Mouse (Mus musculus): ENCODE measurements around the gene 1700007K13Rik. TPM values are rescaled to one million over a fixed set of nuclear protein-coding genes. Genes with fewer than 3 reads are reported as not detected.
"Not testable (repeated sequence)": the region's sequence is repeated elsewhere in the genome, so short reads cannot be mapped to it uniquely, and the experiment has no call there.

Gene 1700007K13Rik
- total RNA-seq, 2 experiments from 2014 or later = not detected

DNA sequence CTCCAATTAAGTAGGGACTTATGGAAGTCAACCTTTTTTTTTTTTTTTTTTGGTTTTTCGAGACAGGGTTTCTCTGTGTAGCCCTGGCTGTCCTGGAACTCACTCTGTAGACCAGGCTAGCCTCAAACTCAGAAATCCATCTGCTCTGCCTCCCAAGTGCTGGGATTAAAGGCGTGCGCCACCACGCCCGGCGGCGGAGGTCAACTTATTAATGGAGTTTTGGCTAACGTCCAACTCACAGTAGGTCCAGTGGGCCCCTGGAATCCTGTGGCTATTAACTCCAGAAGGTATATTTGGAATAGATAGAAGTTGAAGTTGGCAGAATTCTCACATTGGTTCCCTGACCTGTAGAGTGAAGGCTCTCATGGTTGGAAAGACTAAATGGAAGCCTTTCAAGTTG is 5.9 kb upstream of the 1700007K13Rik start:
- ATAC-seq (replicated peaks; ENCODE audit: poor library complexity, severe bottlenecking) = not testable (repeated sequence)

GRCm38 (mm10) chr2:28470591-28470990 is 4.5 kb upstream of the 1700007K13Rik start:
- ATAC-seq (replicated peaks; ENCODE audit: poor library complexity, severe bottlenecking) = no peak

DNA sequence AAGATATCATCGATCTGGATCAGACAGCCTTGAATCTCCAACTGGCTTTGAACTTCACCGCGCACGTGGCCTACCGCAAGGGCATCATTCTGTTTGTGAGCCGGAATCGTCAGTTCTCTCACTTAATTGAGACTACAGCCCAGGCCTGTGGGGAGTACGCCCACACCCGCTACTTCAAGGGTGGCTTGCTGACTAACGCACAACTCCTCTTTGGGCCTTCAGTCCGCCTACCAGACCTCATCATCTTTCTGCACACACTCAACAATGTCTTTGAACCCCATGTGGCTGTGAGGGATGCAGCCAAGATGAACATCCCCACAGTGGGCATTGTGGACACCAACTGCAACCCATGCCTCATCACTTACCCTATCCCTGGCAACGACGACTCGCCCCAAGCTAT is 3.3 kb upstream of the 1700007K13Rik start:
- ATAC-seq (replicated peaks; ENCODE audit: poor library complexity, severe bottlenecking) = no peak

- no peak for ATAC-seq (replicated peaks; ENCODE audit: poor library complexity, severe bottlenecking)
Observed at GRCm38 (mm10) chr2:28468486-28469225, 2.5 kb upstream of the 1700007K13Rik start.

GRCm38 (mm10) chr2:28467860-28468485 is 1.8 kb upstream of the 1700007K13Rik start, which contains the start of gene Mrps2:
Mrps2 (plus strand) TSS chr2:28468066.
- ATAC-seq (replicated peaks; ENCODE audit: poor library complexity, severe bottlenecking) = peak; percentile 96

- ATAC-seq (replicated peaks; ENCODE audit: poor library complexity, severe bottlenecking) = no peak
Observed at GRCm38 (mm10) chr2:28464919-28465318, 1.2 kb downstream of the 1700007K13Rik start.

- 0 out of 2 replicates have a peak, but pooled peaks have one; percentile 33 for ATAC-seq (replicated peaks; ENCODE audit: poor library complexity, severe bottlenecking)
Observed at GRCm38 (mm10) chr2:28463919-28464318, 2.2 kb downstream of the 1700007K13Rik start.

DNA sequence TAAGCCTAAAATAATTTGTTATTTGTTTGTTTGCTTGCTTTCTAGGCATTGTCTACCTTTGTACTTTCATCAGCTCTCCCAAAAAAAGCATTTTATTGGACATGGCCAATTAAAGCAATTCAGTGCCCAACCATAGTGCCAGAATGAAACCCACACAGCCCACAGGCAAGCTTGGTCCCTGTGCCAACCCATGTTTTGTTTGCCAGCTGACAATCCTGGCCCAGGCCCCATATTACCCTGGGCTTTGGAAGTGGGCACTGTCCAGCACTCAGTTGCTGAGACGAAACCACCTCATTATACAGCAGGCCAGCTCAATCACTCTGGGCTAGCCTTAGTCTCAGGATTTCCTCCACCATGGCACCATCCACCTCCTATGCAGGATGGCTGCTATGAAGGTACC is 9.5 kb downstream of the 1700007K13Rik start:
- no peak for ATAC-seq (replicated peaks; ENCODE audit: poor library complexity, severe bottlenecking)

DNA sequence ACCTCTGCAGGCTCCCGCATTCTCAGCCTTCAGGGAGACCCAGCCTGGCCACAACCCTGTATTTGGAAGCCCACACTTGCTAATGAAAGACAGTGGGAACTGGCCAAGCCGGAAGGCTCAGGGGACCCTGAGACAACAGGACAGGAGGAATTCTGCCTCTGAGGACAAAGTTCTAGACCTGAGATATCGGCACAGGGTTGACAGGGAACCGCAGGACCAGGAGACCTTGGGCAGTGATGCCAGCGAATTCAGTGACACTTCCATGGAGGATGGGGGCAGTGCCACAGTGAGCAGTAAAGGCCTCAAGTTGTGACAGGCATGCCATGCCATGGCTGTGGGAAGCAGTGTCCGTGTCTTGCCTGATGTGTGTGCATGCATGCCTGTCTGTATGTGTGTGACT is 12.6 kb downstream of the 1700007K13Rik start:
- ATAC-seq (replicated peaks; ENCODE audit: poor library complexity, severe bottlenecking) = no peak

- no peak for ATAC-seq (replicated peaks; ENCODE audit: poor library complexity, severe bottlenecking)
Observed at GRCm38 (mm10) chr2:28451663-28452062, 14.5 kb downstream of the 1700007K13Rik start.

DNA sequence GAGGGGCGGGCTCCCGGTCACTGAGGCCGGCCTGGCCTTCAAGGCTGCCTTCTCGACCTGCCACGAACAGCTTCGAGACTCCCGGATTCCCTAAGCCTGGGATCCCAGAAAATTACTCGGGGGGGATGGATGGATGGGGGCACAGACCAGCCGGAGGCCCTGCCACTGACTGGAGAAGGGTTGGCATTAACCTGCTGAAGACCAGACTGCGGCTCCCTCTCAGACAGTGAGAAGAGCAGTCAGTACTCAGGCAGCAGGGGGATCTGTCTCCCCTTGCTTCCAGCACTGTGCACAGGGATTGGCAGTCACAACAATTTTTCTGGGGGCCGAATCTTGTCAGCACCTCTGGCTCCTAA is 18.8 kb downstream of the 1700007K13Rik start:
- ATAC-seq (replicated peaks; ENCODE audit: poor library complexity, severe bottlenecking) = no peak

DNA sequence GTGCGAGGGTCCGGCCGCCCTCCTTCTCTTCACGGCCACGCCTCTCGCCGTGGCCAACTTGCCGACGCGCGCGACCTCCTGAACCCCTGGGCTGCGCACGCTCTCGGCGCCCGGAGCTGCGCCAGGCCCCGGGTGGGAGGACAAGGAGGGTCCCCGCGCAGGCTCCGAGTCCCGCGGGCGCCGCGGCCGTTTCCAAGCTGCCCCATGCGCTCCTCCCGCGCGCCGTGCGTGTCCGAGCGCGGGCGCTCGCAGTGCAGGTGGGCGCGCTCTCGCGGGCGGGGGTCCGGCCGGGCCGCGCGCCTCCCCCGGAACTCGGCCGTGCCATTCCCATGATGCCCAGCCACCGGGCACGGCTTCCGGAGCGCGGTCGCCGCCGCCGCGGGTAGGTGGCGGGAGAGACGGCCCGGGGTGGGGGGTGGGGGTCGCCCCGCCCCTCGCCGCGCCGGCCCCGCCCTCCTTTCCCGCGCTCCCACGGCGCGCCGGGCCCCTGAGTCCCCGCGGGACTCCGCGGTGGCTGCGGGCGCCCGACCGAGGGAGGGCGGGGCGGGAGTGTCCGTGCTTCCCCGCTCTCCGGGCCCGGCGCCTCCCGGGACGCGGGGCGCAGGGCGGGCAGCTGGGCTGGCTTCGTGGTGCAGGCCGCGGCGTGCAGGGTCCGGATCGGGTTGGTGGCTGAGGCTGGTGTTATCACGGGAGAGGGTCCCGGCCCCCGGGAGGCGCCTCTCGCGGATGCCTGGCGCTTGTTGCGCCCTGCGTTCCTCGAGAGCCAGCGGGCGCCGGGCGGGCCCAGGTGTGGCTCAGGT is 19.4 kb downstream of the 1700007K13Rik start, which contains the start of gene Ppp1r26:
Gene Ppp1r26, plus strand, starts transcription at position 286 of the 800 bp plus-strand sequence.
- peak; percentile 51 for ATAC-seq (replicated peaks; ENCODE audit: poor library complexity, severe bottlenecking)

- no peak for ATAC-seq (replicated peaks; ENCODE audit: poor library complexity, severe bottlenecking)
Observed at GRCm38 (mm10) chr2:28446181-28446514, 20.0 kb downstream of the 1700007K13Rik start.

DNA sequence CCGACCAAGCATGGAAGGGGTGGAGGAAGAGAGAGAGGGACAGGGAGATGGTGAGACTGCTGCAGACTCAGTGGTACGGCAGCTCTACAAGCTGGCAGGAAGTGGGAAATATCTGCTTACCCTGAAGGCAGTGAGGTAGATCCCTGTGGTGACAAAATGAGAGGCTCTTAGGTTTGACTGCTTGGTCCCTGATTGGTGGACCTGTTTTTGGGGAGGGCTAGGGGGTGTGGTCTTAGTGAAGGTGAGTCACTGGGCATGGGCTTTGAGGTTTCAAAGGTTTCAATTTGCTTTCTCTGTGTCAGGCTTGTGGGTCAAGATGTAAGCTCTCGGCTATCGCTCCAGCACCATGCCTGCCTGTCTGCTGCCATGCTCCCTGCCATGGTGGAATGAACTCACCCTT is 21.1 kb downstream of the 1700007K13Rik start:
- ATAC-seq (replicated peaks; ENCODE audit: poor library complexity, severe bottlenecking) = no peak

- ATAC-seq (replicated peaks; ENCODE audit: poor library complexity, severe bottlenecking) = peak; percentile 35
Observed at GRCm38 (mm10) chr2:28440842-28441241, 25.3 kb downstream of the 1700007K13Rik start.

DNA sequence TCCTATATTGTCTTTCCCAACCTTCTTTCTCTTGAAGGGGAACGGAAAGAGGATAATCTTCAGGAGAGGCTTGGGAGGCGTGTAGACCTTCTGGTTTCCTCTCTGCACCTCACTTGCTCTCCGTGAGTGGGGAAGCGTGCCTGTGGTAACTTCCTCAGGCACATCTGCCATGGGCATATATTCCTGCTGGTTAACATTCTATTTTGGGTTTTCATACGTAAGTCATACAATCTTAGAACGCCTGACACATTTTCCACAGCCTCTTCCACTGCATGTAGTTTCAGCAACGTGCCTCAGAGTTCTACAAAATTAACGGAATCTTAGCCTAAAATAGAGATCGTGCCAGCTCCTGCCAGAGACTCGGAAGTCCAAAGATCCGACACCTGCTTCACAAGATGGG is 30.7 kb downstream of the 1700007K13Rik start:
- no peak for ATAC-seq (replicated peaks; ENCODE audit: poor library complexity, severe bottlenecking)

GRCm38 (mm10) chr2:28433512-28433911 is 32.6 kb downstream of the 1700007K13Rik start:
- ATAC-seq (replicated peaks; ENCODE audit: poor library complexity, severe bottlenecking) = no peak

DNA sequence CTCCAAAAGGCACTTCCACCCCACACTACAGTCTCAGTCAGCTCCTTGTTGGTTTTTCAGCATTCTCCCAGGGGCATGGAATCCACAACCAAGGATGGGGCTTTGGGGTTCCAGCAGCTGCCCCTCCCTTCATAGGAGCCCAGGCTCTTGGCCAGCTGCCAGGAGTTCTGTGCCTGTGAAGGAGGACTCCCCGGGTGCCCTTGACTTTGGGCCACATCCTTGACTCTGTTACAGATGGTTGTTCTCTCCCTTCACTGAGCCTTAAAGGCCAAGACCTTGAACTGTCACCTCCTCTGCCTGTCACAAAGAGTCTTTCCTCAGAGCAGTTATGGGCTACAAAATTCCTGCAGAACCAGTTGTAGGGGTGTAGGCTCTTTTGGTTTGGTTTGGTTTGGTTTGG is 33.3 kb downstream of the 1700007K13Rik start:
- 0 out of 2 replicates have a peak, but pooled peaks have one; percentile 7 for ATAC-seq (replicated peaks; ENCODE audit: poor library complexity, severe bottlenecking)

GRCm38 (mm10) chr2:28430846-28431245 is 35.3 kb downstream of the 1700007K13Rik start:
- no peak for ATAC-seq (replicated peaks; ENCODE audit: poor library complexity, severe bottlenecking)

DNA sequence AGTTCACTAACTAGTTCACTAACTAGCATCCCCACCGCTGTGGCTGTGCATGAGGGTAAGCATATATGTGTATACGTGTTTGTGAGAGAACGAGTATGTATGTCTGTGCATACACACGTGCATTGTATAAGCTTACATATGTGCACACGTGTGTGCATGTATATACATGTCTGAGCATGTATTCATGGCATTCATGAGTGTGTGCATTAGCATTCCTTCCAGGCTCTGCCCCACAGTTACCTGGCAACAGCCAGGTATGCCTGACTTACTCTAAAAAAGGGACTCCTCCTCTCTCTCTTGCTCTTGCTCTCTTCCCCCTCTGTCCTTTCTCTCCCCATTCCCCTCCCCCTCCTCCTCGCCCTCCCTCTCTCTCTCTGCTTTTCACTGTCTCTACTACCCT is 38.9 kb downstream of the 1700007K13Rik start:
- no peak for ATAC-seq (replicated peaks; ENCODE audit: poor library complexity, severe bottlenecking)

GRCm38 (mm10) chr2:28423167-28423566 is 43.0 kb downstream of the 1700007K13Rik start:
- ATAC-seq (replicated peaks; ENCODE audit: poor library complexity, severe bottlenecking) = peak; percentile 71; the same call in 1 of the 2 replicates
